Mouse (Mus musculus): Measurements from ENCODE around the gene Ndst2.
"Not testable (repeated sequence)": the region's sequence is repeated elsewhere in the genome, so short reads cannot be mapped to it uniquely, and the experiment has no call there.

Gene Ndst2

DNA sequence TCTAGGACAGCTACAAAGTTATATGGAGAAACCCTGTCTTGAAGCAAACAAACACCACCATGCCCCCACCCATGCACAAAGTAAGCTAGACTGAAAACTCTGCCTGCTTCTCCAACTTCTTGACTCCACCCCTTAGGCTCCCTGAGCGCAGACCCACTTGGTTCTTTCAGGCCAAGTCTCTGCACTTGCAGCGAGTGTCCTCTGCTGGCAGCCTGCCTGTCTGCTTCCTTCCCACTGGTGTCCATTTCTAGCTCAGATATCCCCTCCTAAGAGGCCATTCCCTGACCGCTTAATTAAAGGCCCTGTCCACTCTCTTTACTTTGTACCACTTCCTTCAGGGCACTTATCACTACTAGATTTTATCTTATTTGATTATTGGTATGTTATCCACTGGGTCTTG is 9.3 kb upstream of the Ndst2 start:
- intact Hi-C loops (cut with DNase I), result no loop called here

GRCm38 (mm10) chr14:20741301-20741700 is 6.9 kb upstream of the Ndst2 start:
- intact Hi-C loops (cut with DNase I), result no loop called here

- intact Hi-C loops (cut with DNase I), result no loop called here
Observed at GRCm38 (mm10) chr14:20738511-20738910, 4.1 kb upstream of the Ndst2 start.

DNA sequence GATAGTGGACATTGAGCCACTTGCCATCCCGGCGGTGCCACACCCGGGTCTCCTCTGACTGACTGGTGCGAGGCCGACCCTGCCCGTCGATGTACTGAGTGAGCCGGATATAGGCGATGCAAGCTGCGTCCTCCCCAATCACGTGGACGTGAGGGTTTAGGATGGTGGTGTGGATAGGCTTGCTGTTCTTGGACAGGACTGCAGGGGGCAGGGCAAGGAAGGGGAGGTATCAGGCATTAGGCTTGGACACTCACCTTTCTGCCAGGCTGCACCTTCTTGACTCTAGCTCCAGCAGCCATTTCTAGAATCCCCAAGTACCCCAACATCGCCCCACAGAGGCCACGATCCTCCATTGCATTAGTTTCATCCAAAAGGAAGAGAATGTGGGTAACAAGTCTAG is 2.9 kb upstream of the Ndst2 start:
- intact Hi-C loops (cut with DNase I), result no loop called here

- intact Hi-C loops (cut with DNase I), result no loop called here
Observed at GRCm38 (mm10) chr14:20735892-20736390, 1.6 kb upstream of the Ndst2 start.

- intact Hi-C loops (cut with DNase I), result no loop called here
Observed at GRCm38 (mm10) chr14:20735052-20735451, 690 bp upstream of the Ndst2 start.

- intact Hi-C loops (cut with DNase I), result no loop called here
Observed at GRCm38 (mm10) chr14:20733041-20733951, 1.1 kb downstream of the Ndst2 start.

GRCm38 (mm10) chr14:20730853-20731602 is 3.3 kb downstream of the Ndst2 start:
- intact Hi-C loops (cut with DNase I), result no loop called here

DNA sequence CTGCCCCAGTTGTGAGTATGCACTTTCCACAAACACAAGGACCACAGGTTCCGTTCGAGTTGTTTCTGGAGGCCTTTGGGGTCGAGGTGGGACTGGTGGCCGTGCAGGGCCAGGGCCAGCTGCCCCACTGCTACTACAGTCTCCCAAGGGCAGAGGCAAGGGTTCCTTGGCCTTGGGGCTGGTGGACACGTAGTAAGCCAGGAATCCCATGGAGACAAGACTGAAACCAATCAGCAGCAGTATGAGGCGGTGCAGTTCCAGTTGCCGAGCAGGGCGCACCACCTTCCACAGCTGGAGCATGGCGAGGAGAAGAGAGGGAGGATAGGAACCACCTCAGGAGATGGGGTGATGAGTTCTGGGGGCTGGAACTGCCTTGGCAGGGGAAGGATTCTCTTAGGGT is 4.5 kb downstream of the Ndst2 start:
- intact Hi-C loops (cut with DNase I), result no loop called here

DNA sequence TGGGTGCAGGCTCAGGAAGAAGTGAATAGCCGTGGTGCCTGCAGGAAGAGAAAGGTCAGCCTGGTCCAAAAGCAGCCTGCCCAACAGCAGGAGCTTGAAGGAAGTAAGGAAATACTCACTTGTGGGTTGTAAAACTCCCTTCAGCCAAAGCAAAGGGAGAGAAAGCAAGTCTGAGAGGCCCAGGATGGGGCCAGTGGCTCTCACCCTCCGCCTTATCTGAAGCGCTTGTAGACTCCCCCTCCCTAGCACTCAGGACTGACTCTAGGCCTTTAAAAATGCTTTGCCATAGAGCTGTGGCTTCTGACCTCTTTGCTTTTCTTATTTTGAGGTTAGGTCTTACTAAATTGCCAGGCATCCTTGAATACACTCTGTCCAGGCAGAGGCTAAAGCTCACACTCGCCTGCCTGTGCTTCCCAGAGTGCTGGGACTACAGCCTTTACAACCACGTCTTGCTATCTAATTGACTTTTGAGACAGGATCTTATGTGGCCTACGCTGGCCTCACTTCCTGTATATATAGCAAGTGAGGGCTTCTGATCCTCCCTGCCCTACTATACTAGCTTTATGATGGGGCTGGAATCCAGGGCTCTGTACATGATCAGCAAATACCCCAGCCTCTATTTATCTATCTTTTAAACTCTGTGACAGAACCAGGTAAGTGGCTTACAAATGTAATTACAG is 8.6 kb downstream of the Ndst2 start:
- intact Hi-C loops (cut with DNase I), result no loop called here

- intact Hi-C loops (cut with DNase I), result no loop called here
Observed at GRCm38 (mm10) chr14:20724043-20724442, 10.3 kb downstream of the Ndst2 start.

DNA sequence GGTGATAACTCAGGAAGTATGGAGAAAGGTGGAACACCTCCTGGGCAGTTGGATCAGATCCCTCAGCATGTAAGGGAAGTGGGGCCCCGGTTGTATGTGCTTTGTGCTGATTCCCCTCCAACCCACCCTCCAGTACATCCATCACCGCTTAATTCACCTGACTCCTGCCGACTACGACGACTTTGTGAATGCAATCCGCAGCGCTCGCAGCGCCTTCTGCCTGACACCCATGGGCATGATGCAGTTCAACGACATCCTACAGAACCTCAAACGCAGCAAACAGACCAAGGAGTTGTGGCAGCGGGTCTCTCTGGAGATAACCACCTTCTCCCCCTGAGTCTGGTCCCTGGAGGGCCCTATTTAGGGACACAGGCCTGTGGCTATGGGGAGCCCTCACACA is 11.4 kb downstream of the Ndst2 start:
- intact Hi-C loops (cut with DNase I), result no loop called here

DNA sequence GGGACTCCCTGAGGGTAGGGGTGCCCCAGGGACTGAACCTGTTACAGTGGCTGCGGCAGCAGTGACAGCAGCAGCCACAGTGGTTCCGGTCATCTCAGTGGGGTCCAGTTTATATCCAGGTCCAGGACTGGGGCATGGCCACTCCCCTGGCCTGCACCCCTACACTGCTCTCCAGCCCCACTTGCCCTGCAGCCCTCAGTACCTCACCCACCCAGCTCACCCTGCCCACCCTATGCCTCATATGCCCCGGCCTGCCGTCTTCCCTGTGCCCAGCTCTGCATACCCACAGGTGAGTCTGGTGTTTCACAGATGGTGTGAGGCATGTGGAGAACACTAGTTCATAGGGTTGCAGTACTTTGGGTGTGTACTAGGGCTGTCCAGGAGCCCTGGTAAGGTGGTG is 13.0 kb downstream of the Ndst2 start:
- intact Hi-C loops (cut with DNase I), result no loop called here

GRCm38 (mm10) chr14:20719767-20720166 is 14.6 kb downstream of the Ndst2 start:
- intact Hi-C loops (cut with DNase I), result no loop called here

DNA sequence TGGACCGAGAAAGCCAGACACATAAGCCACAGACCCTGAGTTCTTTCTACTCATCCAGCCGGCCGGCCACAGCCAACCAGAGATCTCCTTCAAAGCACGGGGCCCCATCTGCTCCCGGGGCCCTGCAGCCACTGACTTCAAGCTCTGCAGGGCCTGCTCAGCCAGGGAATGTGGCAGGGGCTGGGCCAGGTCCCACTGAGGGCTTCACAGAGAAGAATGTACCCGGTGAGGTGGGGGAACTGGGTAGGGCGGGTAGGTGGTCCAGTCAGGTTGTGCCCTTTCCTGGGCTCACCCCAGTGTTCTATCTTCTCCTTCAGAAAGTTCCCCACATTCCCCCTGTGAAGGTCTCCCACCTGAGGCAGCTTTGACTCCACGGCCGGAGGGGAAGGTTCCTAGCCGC is 15.9 kb downstream of the Ndst2 start:
- intact Hi-C loops (cut with DNase I), result no loop called here

DNA sequence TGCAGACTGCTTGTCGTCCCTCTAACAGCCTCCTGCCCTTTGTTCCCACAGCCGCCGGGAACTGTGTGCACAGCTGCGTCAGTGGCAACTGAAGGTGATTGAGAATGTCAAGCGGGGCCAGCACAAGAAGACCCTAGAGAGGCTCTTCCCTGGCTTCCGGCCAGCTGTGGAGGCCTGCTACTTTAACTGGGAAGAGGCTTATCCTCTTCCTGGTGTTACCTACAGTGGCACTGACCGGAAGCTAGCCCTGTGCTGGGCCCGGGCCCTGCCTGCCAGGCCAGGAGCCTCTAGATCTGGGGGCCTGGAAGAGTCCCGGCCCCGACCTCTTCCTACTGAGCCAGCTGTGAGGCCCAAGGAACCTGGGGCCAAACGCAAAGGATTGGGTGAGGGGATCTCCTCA is 20.5 kb downstream of the Ndst2 start:
- intact Hi-C loops (cut with DNase I), result no loop called here

DNA sequence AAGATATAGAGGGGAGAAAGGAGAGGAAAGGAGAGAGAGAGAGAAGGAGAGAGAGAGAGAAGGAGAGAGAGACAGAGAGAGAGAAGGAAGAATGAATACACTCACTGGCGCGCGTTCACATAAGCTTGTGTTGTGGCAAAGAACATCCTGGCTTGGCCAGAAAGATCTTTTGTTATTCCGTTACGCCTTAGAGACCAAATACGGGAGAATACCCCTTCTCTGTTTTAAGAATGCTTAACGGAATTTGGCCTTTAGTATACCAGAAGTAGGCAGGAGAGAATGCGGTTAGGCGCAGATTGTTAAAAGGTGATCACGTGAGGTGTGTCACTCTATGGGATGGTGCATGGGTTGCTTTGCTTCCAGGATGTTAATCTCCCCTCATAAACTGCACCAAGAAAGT is 26.1 kb downstream of the Ndst2 start:
- intact Hi-C loops (cut with DNase I), result no loop called here

DNA sequence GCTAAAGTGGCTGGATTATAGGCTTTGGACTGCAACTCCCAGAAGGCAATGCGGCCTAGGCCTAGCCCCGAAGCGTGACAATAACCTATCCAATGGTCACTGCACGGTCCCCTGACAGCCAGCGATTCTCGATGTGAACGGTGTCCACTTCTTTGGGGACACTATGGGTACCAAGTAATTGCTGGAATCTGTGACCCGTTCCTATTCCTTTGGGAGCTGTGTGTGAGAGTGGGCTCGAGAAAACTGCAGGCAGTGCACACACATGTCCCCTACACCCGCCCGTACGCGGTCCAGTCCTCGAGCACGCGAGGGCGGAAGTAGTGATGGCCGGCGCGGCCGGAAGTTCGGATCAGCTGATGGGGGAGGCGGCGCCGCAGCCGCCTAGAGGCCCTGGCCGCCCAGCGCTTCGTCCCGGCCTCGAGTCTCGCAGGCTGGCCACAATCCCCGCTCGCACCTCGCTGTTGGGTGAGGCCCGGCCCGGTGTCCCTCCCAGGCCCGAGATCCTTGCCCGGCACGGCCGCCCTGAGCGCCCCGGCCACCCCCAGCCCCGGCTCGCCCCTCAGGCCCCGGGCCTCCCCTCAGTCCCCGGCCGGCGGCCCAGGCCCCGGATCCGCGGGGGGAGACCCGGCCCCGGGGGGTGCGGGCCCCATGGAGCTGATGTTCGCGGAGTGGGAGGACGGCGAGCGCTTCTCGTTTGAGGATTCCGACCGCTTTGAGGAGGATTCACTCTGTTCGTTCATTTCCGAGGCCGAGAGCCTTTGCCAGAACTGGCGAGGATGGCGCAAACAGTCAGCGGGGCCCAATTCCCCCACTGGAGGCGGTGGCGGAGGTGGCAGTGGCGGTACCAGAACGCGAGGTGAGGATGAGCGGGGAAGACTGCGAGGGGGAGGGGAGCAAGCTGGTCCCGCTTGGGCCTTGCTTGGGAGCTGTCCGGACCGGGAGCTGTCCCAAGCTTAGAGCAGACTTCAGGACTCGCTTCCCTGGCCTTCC is 26.9 kb downstream of the Ndst2 start, which contains the start of gene Zswim8:
Gene Zswim8, plus strand, starts transcription at position 352 of the 990 bp plus-strand sequence.
- intact Hi-C loops (cut with DNase I), result no loop called here

- intact Hi-C loops (cut with DNase I), result not testable (repeated sequence)
Observed at GRCm38 (mm10) chr14:20703461-20703860, 30.9 kb downstream of the Ndst2 start.

- intact Hi-C loops (cut with DNase I), result no loop called here
Observed at GRCm38 (mm10) chr14:20702741-20703381, 31.5 kb downstream of the Ndst2 start, which contains the start of gene Chchd1. Gene Chchd1 (plus strand): TSS chr14:20703006.
